Mouse (Mus musculus) cortical plate, adult 2 months (tissue): Measurements from ENCODE around the gene Calu.
"Not testable (repeated sequence)": the region's sequence is repeated elsewhere in the genome, so short reads cannot be mapped to it uniquely, and the experiment has no call there.

Experiments used
- CTCF ChIP-seq: fragments of 200-500 bp; IDR thresholded peaks from 2 replicates; pipeline ENCODE4 v1.5.1; 2011; ENCODE audit warnings: mild to moderate bottlenecking, control low read depth, low read length; ENCODE audit not compliant: insufficient read depth; ENCODE audit errors: extremely low read depth
- POLR2A ChIP-seq: fragments of 200-500 bp; IDR thresholded peaks from 2 replicates; pipeline ENCODE4 v1.6.1; 2011; ENCODE audit warnings: mild to moderate bottlenecking, low read length, control low read depth; ENCODE audit not compliant: insufficient read depth; ENCODE audit errors: extremely low read depth

GRCm38 (mm10) chr6:29346512-29346911, 1.4 kb upstream of the Calu start:
- TF ChIP-seq CTCF, POLR2A: not testable (repeated sequence)
